Mouse (Mus musculus): ENCODE measurements around the gene Myef2. TPM values are rescaled to one million over a fixed set of nuclear protein-coding genes. Genes with fewer than 3 reads are reported as not detected.

Myef2 gene
- polyA plus RNA-seq, 3 experiments from 2014 or later: 36.4 to 48.8 (median 41.0) TPM

DNA sequence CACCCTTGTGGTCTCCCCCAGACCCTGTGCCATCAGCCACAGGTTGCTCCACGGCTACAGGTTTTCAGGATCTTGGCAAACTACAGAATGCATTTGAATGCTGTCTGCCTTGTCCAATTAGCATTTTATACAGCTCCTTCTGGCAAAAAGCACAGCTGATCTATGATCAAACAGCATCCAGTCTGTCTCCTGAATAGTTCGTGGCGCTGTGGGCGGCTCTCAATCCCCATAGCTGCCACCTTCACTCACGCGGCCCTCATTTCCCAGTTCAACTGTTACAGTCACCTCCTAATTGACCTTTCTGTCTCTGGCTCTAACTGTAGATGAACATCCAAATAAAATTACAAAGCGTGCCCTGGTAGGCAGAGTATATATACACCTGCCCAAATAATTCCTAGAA, 56.1 kb downstream of the Myef2 start:
- no peak for ATAC-seq

DNA sequence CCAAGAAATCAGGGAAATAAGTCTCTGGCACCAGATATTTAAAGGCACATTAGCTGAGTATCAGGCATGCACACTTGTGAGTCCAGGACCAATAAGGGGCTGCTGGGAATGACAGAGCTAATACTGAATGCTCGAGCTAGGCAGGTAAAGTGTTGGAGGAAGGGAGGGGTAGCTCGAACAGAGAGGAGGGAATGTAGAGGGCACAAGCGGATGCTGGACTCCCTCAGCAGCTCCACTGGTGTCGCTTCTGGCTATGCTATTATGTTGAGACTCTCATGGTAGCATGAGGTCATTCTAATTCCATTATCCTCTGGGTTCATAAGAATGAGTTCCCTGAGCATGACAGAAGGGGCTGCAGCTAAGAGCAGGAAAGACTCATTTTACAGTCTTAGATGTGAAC, 60.5 kb downstream of the Myef2 start:
- ATAC-seq: no peak

DNA sequence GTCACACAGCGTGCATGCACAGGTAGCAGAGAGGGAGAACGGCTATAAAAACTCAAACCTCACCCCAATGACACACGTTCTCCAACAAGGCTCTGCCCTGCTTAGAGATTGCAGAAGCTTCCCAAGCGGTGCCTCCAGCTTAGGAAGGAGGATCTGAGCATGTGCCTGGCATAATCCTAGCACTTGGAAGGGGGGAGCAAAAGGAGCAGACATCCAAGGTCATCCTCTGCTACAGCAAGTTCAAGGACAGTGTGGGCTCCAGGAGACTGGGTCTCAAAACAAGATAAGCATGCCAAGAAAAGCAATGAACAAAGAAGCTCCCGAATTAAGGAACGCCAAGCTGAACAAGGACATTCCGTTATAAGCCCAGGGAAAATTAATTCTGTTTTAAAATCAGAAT, 62.0 kb downstream of the Myef2 start:
- ATAC-seq: no peak

DNA sequence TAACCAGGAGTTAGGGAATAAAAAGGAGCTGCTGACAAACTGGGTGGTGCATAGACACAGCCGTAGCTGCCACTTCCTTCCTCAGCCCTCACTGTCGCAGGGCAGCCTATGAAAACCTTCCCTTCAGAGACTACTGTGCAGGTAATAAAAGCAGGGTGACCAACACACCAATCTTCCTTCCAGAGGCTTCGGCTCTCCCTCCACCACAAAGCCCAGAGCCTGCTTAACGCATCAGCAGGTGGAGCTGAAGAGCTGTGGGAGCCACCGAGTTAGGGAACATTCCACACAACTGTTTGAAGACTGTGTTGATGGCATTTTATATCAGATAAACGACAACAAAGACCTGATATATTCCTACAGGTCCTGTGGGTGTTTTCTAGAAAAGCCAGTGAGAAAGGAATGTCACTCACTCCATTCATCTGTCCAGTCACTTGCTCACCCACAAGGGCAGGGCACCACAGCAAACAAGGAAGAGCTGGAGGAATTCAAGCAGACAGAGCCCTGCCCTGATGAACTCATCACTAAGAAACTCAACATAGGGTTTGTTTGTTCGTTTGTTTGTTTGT, 66.1 kb downstream of the Myef2 start:
- ATAC-seq: no peak

DNA sequence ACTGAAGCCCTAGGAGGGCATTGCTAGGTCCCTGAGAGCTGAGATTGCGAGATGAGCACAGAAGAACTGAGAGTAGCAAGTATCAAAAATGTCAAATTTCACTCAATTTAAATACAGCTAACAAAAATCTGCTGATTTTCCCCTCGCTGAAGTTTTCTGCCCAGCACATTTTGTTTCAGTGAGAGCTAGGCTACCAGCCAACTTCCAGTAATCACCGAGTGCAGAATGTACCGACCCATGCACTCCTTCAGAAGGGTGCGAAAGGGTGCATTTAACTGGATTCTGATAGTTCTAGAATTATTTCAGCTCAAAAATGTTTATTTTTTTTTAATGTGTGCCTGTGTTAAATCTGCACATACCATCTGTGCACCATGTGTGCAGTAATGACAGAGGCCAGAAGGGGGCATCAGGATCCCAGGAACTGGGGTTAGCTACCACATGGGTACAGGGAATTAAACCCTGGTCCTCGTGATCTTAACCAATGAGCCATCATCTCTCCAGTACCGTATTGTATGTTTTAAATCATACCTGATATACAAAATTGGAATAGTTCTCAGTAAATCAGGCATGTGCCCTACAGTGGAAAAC, 68.1 kb downstream of the Myef2 start:
- no peak for ATAC-seq

Other genes starting within 250 kb of the Myef2 start
- gene Slc24a5, start 55.5 kb downstream of the Myef2 start, polyA plus RNA-seq (2017; shearing (Covaris generic)): 10 to 100 TPM in 2 of 3 experiments, 1 to 10 TPM in 1; 2.5 to 16.6 (median 13.2) TPM
- not detected for gene Ctxn2, start 13.0 kb upstream of the Myef2 start, polyA plus RNA-seq (2017; shearing (Covaris generic))
- not detected for gene Slc12a1, start 28.8 kb upstream of the Myef2 start, polyA plus RNA-seq (2017; shearing (Covaris generic))
- 100 to 1,000 TPM in 1 of 3 experiments, 10 to 100 TPM in 2; 40.9 to 169 (median 51.5) TPM for gene Dut, start 123.5 kb upstream of the Myef2 start, polyA plus RNA-seq (2017; shearing (Covaris generic))